Mouse (Mus musculus) lung, postnatal 25 days (tissue): ENCODE measurements around the gene Treml2.
A peak's percentile ranks its signal among the peaks of the same experiment; 100 is the strongest.

Experiments
- DNase-seq: peaks from one replicate; pipeline ENCODE4 v3.0.0; 2022; ENCODE audit warnings: low spot score

Treml2 gene

GRCm38 (mm10) chr17:48293500-48294194, 5.7 kb upstream of the Treml2 start:
- no peak for DNase-seq

- DNase-seq, result no peak
Observed at GRCm38 (mm10) chr17:48299756-48300155, 458 bp downstream of the Treml2 start.

GRCm38 (mm10) chr17:48300199-48300598, 901 bp downstream of the Treml2 start:
- DNase-seq, result peak; percentile 39

- peak; percentile 31 for DNase-seq
Observed at GRCm38 (mm10) chr17:48300861-48301260, 1.6 kb downstream of the Treml2 start.

- no peak for DNase-seq
Observed at GRCm38 (mm10) chr17:48301792-48302191, 2.5 kb downstream of the Treml2 start.

- no peak for DNase-seq
Observed at GRCm38 (mm10) chr17:48312124-48312523, 12.8 kb downstream of the Treml2 start.

- peak; percentile 21 for DNase-seq
Observed at GRCm38 (mm10) chr17:48315905-48316579, 16.7 kb downstream of the Treml2 start, which contains the start of gene B430306N03Rik. B430306N03Rik (plus strand) TSS chr17:48316141.

GRCm38 (mm10) chr17:48318686-48319085, 19.4 kb downstream of the Treml2 start:
- DNase-seq, result no peak

GRCm38 (mm10) chr17:48321279-48321678, 22.0 kb downstream of the Treml2 start:
- DNase-seq, result no peak

- no peak for DNase-seq
Observed at GRCm38 (mm10) chr17:48323236-48323635, 23.9 kb downstream of the Treml2 start.

GRCm38 (mm10) chr17:48324258-48324657, 25.0 kb downstream of the Treml2 start:
- peak; percentile 48 for DNase-seq

GRCm38 (mm10) chr17:48325093-48325492, 25.8 kb downstream of the Treml2 start:
- no peak for DNase-seq

- no peak for DNase-seq
Observed at GRCm38 (mm10) chr17:48325638-48326037, 26.3 kb downstream of the Treml2 start.

- DNase-seq, result no peak
Observed at GRCm38 (mm10) chr17:48326656-48327055, 27.4 kb downstream of the Treml2 start.

- no peak for DNase-seq
Observed at GRCm38 (mm10) chr17:48332524-48332923, 33.2 kb downstream of the Treml2 start.

- no peak for DNase-seq
Observed at GRCm38 (mm10) chr17:48334186-48334585, 34.9 kb downstream of the Treml2 start.

- DNase-seq, result peak; percentile 79
Observed at GRCm38 (mm10) chr17:48336857-48337256, 37.6 kb downstream of the Treml2 start.

- DNase-seq, result no peak
Observed at GRCm38 (mm10) chr17:48340267-48340666, 41.0 kb downstream of the Treml2 start.

GRCm38 (mm10) chr17:48341947-48342346, 42.6 kb downstream of the Treml2 start:
- no peak for DNase-seq

GRCm38 (mm10) chr17:48343065-48343464, 43.8 kb downstream of the Treml2 start:
- no peak for DNase-seq

- no peak for DNase-seq
Observed at GRCm38 (mm10) chr17:48345824-48346223, 46.5 kb downstream of the Treml2 start.

- peak; percentile 41 for DNase-seq
Observed at GRCm38 (mm10) chr17:48346231-48346630, 46.9 kb downstream of the Treml2 start, which contains the start of gene Trem2. Trem2 (plus strand) TSS chr17:48346401.

- DNase-seq, result no peak
Observed at GRCm38 (mm10) chr17:48346834-48347233, 47.5 kb downstream of the Treml2 start.
